Mouse (Mus musculus) left cerebral cortex, postnatal 14 days (tissue): ENCODE measurements around the gene C77080. TPM values are rescaled to one million over a fixed set of nuclear protein-coding genes. Genes with fewer than 3 reads are reported as not detected.

Experiments used
- DNase-seq, 2 experiments: peaks; one replicate each; pipeline ENCODE4 v3.0.0; 2021 to 2022; ENCODE audit warnings: low spot score in 2 of 2, mixed read lengths in 1 of 2
- intact Hi-C: fragments of 180-260 bp; cut with DNase I; formaldehyde crosslinking; loops from one replicate; pipeline ENCODE4 v1.15.1; 2025
- total RNA-seq, 2 experiments: library from RNA; stranded (reverse); gene quantifications; 2 replicates each; pipeline ENCODE4 v1.2.3; 2021

The C77080 gene
- total RNA-seq, 2 experiments from 2014 or later = 17.9 to 21.1 TPM

DNA sequence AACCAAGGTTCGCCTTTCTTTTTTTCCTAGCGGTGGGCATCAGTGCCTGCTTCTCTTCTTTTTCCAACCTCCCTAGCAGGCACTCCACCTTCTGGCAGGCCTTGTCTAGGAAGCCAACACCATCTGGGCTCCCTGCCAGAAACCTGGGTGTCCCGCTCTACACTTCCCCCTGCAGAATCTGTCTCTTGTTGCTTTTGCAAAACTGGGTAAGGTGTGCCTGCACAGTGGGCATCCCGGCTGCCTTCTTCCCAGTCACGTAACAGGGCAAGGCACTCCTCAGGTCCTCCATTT is 11.5 kb upstream of the C77080 start:
- intact Hi-C loops = loop anchor here (5.0 kb wide), 1 partner anchor 50 kb away; no protein-coding TSS in a partner anchor
- DNase-seq = peak in 1 of 2 experiments; percentile 51

GRCm38 (mm10) chr4:129271991-129272755 is 11.0 kb upstream of the C77080 start:
- intact Hi-C loops = loop anchor here (5.0 kb wide), 1 partner anchor 50 kb away; no protein-coding TSS in a partner anchor
- DNase-seq = no peak

DNA sequence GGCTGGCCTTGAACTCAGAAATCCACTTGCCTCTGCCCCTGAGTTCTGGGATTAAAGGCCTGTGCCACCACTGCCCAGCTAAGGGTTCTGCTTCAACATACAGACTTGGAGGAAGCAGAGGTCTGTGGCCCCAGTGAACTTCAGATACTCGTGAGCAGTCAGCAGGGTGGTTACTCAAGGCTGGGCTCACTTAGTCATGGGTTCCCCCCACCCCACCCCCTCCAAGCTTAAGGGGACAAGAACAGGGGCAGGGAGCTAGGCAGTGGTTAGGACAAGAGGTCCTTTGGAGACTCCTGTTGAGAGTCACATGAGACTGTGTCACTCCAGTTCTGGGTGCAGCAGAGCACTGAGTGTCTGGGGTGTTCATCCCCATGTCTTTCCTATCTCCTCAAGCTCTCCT is 7.5 kb upstream of the C77080 start:
- intact Hi-C loops = no loop called here

GRCm38 (mm10) chr4:129266821-129267220 is 5.6 kb upstream of the C77080 start:
- intact Hi-C loops = no loop called here
- no peak for DNase-seq

More for the DNA sequence above, 7.5 kb upstream of the C77080 start:
- DNase-seq = no peak

GRCm38 (mm10) chr4:129266191-129266590 is 5.0 kb upstream of the C77080 start:
- intact Hi-C loops = no loop called here
- DNase-seq = no peak

- peak; percentile 41 to 60 for DNase-seq
Measured at GRCm38 (mm10) chr4:129263225-129264021, 2.2 kb upstream of the C77080 start.

DNA sequence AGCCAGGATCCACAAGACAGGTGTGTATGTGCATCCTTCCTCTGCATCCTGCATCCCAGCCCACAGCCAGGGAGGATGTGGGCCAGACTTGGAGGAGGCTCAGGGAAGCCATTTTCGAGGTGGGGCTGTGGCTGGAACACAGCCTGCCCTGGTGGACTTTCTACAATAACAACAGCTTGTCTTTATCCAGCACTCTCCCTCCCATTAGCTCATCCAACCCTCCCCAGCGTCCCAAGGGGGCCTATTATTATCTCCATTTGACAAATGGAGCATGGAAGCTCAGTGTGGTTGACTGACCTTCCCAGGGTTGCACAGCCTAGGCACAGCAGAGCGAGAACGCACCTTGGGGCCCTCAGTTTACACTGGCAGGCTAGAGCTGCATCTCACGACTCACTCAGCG is 526 bp downstream of the C77080 start:
- intact Hi-C loops = no loop called here
- DNase-seq = no peak

More at GRCm38 (mm10) chr4:129263225-129264021, 2.2 kb upstream of the C77080 start:
- intact Hi-C loops = no loop called here

DNA sequence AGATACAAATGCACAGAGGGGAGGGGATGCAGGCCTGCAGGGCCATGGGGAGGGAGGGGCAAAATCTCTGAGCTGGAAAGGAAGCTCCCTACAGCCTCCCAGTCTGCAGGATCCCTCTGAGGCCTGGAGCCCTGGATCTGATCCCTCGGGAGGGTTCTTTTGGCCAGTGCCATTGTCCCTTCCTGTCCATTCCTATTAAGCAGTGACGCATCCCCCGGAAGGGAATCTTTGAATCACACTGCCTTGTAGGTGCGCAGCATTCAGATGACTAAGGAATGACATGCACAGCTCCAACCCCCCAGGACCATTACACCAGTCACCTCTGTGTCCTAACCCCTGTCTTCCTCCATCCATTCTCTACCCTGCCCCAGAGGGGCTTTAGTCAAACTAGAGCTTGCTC is 2.1 kb downstream of the C77080 start:
- no peak for DNase-seq
- intact Hi-C loops = no loop called here

DNA sequence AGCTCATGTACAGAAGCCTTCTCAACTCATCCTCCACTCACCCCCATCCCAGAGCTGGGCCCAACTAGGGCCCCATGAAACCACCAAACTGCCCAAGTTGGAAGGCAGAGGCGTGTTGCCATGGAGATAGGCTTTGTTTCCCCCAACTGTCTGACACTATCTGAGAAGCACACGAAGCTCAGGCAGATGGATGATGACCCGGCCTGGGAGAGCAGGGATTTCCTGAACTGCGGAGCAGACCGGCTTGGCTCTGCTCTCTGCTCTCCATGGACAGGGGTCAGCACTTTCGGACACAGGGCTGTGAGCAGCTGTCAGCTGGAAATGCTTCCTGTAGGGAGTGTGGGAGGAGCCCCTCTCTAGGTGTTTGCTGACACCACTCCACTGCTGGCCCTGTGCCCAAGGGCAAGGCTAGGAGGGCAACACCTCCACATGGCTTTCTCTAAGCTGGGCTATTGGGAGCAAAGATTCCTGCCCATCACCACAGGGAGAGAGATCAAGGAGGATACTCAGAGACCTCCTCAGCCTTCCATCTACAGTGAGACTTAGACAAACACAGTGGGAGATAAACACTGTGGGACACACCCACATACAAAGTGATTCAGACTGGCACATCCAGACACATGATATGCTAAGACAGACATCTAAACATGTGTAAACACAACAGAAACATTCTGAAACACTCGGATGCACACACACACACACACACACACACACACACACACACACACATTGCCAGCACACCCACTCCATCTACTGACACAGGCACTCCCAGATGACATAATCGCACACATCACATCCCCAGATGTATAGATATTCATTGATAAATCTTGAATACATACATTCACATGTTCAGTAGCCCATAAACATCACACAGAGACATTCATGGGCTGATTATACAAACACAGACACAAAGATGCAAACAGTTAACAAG is 4.5 kb downstream of the C77080 start:
- peak in 1 of 2 experiments; percentile 38 for DNase-seq
- intact Hi-C loops = no loop called here

DNA sequence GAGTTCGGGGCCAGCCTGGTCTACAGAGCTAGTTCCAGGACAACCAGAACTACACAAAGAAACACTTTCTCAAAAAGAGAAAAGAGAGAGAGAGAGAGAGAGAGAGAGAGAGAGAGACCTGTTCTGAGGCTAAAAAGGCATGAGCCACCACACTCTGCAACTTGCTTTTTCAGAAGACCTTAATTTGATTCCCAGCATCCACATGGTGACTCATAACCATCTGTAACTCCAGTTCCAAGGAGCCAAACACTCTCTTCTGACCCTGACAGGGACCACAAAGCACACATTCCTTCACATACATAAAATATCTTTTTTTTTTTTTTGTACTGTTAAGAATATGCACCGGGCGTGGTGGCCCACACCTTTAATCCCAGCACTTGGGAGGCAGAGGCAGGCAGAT is 6.6 kb downstream of the C77080 start:
- DNase-seq = no peak
- intact Hi-C loops = no loop called here

DNA sequence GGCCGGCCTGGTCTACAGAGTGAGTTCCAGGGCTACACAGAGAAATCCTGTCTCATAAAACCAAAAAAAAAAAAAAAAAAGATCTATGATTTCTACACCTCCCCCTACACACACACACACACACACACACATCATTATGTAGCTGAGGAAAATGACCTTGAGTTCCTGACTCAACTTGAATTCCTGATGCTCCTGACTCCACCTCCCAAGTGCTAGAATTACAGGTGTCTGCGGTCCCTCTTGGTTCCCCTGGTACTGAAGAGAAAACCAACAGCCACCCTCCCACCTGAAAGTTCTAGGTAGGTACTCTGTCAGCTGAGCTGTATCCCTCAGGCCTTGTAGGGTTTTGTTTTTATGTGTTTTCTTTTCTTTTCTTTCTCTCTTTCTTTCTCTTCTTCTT is 8.7 kb downstream of the C77080 start:
- DNase-seq = no peak
- intact Hi-C loops = no loop called here

DNA sequence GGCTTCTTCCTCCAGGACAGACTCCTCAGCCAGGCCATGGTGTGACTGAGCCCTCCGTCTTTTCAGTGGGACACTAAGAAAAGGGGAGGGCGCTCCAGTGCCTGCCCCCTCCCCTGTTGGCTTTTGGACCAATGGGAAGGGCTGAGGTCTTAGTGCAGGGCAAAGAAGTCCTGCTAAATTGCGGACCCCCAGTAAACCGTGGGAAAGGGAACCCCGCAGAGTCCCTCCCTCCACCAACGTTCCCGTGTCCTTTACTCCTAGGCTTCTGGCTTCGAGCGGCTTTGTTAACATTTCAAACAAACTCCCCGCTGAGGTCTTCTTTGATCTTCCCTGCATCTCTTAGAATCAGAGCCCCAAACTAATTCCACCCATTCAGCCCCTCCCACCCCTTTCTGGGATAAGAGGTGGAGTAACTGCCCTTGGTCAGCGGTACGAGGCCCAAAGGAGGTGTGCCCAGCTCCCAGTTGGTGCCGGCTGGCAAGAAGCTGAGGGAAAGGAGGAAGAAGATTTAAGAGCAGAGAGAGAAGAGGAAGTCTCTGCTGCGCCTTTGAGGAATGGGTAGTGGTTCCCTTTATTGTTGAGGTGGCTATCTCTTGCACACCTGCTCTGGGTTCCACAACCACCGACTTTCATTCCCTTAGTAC is 9.6 kb downstream of the C77080 start:
- no peak for DNase-seq
- intact Hi-C loops = no loop called here

GRCm38 (mm10) chr4:129250759-129251481 is 10.3 kb downstream of the C77080 start:
- DNase-seq = no peak
- intact Hi-C loops = no loop called here

- intact Hi-C loops = no loop called here
- no peak for DNase-seq
Measured at GRCm38 (mm10) chr4:129249288-129249687, 11.9 kb downstream of the C77080 start.

- DNase-seq = no peak
- intact Hi-C loops = no loop called here
Measured at GRCm38 (mm10) chr4:129248243-129248767, 12.9 kb downstream of the C77080 start.

GRCm38 (mm10) chr4:129247381-129248242 is 13.6 kb downstream of the C77080 start:
- intact Hi-C loops = no loop called here
- no peak for DNase-seq
